Mouse (Mus musculus): Measurements from ENCODE around the gene Arhgap45.
A peak's percentile ranks its signal among the peaks of the same experiment; 100 is the strongest.

Gene Arhgap45

GRCm38 (mm10) chr10:80016511-80016910 lies at the start of gene Arhgap45:
Arhgap45 (plus strand) TSS chr10:80016653.
- DNase-seq (ENCODE audit: low spot score), result peak; percentile 88

- DNase-seq (ENCODE audit: low spot score), result no peak
These were observed 49.5 kb upstream of the Arhgap45 start for GRCm38 (mm10) chr10:79966886-79967400.

- no peak for DNase-seq (ENCODE audit: low spot score)
These were observed 48.3 kb upstream of the Arhgap45 start for GRCm38 (mm10) chr10:79968181-79968580.

DNA sequence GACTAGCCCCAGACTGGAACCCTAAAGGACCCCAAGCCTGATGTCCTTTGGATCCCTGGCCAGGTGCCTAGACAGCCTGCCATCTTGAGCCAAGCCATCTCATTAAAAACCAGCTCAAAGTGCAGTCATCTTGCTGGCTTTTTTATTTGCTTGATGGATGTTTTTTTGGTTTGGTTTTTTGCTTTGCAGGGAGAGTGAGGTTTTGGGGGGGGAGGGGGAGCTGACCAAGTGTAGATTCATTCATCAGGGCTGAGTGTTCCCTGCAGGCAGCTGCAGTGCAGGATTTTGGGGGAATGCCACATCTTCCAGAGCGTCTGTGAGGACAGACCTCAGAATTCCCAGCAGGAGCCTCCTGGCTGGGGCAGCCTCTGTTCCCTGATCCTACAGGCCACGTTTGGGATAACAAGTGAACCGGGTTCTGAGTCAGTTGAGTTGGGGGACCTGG lies 47.3 kb upstream of the Arhgap45 start:
- no peak for DNase-seq (ENCODE audit: low spot score)

DNA sequence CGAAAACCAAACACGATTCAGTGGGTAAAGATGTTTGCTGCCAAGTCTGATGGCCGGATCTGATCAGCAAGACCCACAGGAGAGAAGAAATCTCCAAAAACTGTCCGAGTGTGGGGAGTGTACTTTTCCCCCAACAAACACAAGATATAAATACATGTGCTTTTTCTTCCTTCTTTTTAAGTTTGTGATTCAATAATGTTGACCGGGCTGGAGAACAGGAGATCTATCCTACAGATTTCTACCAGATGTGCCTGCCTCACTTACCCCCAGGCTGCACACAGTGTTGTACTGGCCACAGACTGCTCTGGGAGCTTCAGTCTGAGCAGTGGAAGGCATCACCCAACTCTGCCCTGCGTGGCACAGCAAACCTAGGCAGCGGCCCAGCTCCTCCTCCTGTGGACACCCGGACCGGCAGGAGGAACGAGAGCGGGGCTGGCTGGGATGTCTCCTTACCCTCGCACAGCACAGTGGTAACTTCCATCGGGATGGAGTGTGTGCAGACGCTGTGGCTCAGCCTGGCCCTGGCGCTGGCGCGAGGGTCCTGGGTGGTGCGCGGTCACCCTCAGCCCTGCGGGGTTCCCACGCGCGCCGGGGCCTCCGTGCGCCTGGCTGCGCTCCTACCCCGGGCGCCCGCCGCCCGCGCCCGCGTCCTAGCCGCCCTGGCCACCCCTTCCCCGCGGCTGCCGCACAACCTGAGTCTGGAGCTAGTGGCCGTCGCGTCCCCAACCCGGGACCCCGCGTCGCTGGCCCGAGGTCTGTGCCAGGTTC lies 45.9 kb upstream of the Arhgap45 start, which contains the start of gene Grin3b:
TSS of gene Grin3b (plus strand) at position 301 of the 768 bp plus-strand sequence.
- no peak for DNase-seq (ENCODE audit: low spot score)

DNA sequence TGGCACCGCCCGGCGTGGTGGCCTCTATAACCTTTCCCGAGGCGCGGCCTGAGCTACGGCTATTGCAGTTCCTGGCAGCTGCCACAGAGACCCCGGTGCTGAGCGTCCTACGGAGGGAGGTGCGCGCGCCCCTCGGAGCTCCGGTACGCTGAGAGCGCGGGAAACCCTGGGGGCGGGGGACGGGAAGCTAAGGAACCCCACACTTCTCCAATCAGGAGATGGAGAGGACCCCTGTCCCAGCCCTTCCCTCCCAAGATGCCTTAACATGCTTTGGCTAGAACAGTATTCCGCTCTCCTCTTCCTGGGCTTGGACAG lies 45.3 kb upstream of the Arhgap45 start:
- DNase-seq (ENCODE audit: low spot score), result no peak

GRCm38 (mm10) chr10:79972831-79973230 lies 43.6 kb upstream of the Arhgap45 start:
- no peak for DNase-seq (ENCODE audit: low spot score)

DNA sequence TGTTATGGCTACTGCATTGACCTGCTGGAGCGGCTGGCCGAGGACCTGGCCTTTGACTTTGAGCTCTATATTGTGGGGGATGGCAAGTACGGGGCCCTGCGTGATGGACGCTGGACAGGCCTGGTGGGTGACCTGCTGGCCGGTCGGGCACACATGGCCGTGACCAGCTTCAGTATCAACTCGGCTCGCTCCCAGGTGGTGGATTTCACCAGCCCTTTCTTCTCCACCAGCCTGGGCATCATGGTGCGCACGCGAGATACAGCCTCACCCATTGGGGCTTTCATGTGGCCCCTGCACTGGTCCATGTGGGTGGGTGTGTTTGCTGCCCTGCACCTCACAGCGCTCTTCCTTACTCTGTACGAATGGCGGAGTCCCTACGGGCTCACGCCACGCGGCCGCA lies 42.4 kb upstream of the Arhgap45 start:
- no peak for DNase-seq (ENCODE audit: low spot score)

GRCm38 (mm10) chr10:79974668-79975067 lies 41.8 kb upstream of the Arhgap45 start:
- DNase-seq (ENCODE audit: low spot score), result no peak

- no peak for DNase-seq (ENCODE audit: low spot score)
These were observed 40.3 kb upstream of the Arhgap45 start for GRCm38 (mm10) chr10:79976071-79976721.

- no peak for DNase-seq (ENCODE audit: low spot score)
These were observed 39.7 kb upstream of the Arhgap45 start for GRCm38 (mm10) chr10:79976722-79977107.

- DNase-seq (ENCODE audit: low spot score), result no peak
These were observed 39.1 kb upstream of the Arhgap45 start for GRCm38 (mm10) chr10:79977324-79977723.

DNA sequence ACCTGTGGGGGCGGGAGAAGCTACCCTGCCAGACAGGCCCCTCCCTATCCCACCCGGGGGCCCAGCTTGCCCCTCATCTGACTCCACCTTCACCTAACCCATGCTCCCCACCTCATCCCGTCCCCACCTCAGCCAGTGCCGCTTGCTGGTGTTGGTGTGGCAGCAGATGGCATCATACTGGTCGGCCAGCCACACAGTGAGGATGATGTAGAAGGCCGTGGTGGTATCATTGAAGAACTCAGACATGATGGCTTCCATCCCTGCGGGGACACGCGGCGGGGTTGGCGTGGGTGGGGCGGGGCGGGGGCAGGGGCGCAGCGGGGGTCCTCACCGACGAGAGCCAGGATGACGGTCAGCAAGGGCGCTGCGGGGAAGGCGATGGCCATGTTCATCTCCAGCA lies 38.4 kb upstream of the Arhgap45 start:
- no peak for DNase-seq (ENCODE audit: low spot score)

DNA sequence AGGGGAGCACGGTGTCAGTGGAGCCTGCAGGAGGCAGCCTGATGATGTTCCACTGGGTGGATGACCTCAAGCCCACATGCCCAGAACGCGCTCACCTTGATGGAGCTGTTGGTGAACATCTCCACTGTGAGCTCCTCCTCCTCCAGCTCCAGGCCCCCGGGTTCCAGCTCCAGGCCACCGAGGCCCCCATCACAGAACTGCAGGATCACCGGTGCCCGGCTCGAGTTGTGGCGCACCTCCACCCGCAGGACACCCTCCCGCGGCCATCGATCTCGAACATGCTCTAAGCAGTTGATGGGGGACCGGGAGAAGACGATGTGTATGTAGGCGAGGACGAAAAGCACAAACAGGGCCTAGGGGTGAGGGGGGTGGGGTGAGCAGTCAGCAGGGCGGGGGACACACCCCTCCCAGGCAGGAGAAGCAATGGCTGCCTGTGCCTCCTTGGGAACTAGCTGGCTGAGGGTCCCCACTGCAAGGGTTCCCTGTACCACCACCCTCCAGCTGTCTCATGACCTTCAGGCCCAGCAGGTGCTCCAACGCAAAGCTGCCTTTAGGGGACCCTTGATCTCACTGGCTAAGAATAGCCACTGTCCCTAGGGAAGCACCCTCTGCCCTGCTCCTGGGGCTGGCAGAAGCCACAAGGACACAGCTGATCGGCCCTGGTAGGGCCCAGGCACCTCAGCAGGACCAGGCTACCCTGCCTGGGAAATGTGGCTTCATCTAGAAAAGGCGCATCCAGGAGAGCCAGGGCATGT lies 36.9 kb upstream of the Arhgap45 start:
- no peak for DNase-seq (ENCODE audit: low spot score)

DNA sequence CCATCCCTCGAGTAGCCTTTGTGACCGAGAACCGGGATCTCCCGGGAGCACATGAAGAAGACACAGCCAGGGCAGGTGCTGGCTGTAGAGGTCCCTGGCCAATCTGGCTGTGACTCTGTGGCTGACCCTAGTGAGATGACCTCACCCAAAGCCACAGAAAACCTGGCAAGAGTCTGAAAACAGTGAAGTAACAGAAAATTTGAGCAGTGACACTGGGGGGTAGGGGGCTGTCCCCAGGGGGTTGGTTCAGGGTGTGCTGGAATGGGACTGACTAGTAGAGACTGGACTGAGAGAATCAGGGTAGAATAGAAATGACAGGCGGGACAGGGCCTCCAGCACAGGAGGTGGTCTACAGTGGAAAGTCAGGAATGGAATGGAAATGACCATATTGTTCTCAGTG lies 33.2 kb upstream of the Arhgap45 start:
- DNase-seq (ENCODE audit: low spot score), result no peak

- DNase-seq (ENCODE audit: low spot score), result peak; percentile 57
These were observed 32.8 kb upstream of the Arhgap45 start for GRCm38 (mm10) chr10:79983670-79984069.

DNA sequence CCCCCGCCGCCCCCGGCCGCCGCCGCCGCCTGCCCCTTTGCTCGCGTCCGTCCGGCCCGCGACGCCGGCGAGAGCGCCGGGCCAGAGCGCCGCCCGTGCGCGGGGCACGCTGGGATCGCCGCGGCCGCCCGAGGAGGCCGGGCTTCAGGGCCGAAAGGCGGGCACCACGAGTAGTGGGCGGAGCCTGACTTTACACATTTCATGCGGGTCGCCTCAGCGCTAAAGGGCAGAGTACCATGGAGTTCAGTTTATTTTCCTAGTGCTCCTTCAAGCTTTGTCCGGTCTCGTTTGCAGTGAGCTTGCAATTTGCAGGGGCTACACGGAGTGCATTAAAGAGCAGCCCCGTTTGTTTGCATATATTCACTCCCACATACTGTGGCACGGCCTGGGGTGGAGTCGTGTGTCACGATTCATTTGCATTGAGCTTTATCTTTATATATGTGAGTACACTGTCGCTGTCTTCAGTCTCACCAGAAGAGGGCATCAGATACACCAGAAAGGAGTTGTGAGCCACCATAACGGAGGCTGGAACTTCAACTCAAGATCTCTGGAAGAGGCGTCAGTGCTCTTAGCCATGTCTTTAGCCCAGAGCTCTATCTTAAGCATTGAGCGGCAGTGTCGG lies 32.1 kb upstream of the Arhgap45 start, which contains the start of gene Tmem259:
TSS of gene Tmem259 (minus strand) at position 136 of the 622 bp plus-strand sequence.
- peak; percentile 90 for DNase-seq (ENCODE audit: low spot score)

DNA sequence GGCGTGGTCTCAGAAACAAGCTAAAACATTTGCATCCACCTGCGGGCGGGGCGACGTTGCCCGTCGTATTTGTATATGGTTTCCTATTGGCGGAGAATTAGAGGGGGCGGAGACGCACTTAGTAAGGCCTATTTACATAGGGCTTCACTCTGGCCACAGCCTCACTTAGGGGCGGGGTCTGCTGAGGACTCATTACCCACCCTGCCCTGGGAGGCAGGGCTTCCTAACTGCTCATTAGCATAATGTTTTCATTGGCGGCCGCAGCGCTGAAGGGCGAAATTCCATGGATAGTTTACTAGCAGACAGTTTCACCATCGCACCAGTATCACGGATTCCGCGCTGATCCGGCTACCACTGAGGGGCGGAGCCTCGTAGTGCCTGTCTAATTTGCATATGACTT lies 31.6 kb upstream of the Arhgap45 start:
- DNase-seq (ENCODE audit: low spot score), result peak; percentile 99

- DNase-seq (ENCODE audit: low spot score), result peak; percentile 82
These were observed 30.9 kb upstream of the Arhgap45 start for GRCm38 (mm10) chr10:79985334-79986231.

GRCm38 (mm10) chr10:79986232-79986878 lies 30.1 kb upstream of the Arhgap45 start:
- peak; percentile 74 for DNase-seq (ENCODE audit: low spot score)

Measured in lung, postnatal 25 days (tissue).